Mouse (Mus musculus) bone marrow macrophage, adult 2 months (primary cell): ENCODE measurements around the gene Depdc7. TPM values are rescaled to one million over a fixed set of nuclear protein-coding genes. Genes with fewer than 3 reads are reported as not detected.

ENCODE experiments used
- H3K27ac ChIP-seq: 2 replicates; pipeline ENCODE4 v1.5.1; 2012; ENCODE audit warnings: low read depth, low read length; ENCODE audit not compliant: insufficient read depth
- H3K4me1 ChIP-seq: 2 replicates; pipeline ENCODE4 v1.6.1; 2012; ENCODE audit warnings: low read length; ENCODE audit not compliant: control insufficient read depth, insufficient read depth
- H3K4me3 ChIP-seq: 2 replicates; pipeline ENCODE4 v1.5.1; 2012; ENCODE audit warnings: mild to moderate bottlenecking, low read length, moderate library complexity; ENCODE audit not compliant: insufficient read depth
- CTCF ChIP-seq: IDR thresholded peaks from 2 replicates; pipeline ENCODE4 v1.5.1; 2012; ENCODE audit warnings: low read depth, mild to moderate bottlenecking, low read length, moderate library complexity
- POLR2A ChIP-seq: IDR thresholded peaks from 2 replicates; pipeline ENCODE4 v1.6.1; 2012; ENCODE audit warnings: mild to moderate bottlenecking, low read depth, low read length, borderline replicate concordance
- polyA plus RNA-seq: library from polyadenylated mRNA; stranded (reverse); fragments of >200 nt; gene quantifications from 2 replicates; pipeline ENCODE4 v1.2.4, GENCODE M21; 2012; ENCODE audit not compliant: missing spikeins, insufficient read depth, insufficient read length

Depdc7 gene
- polyA plus RNA-seq, 1 experiment, result 13.1 TPM

DNA sequence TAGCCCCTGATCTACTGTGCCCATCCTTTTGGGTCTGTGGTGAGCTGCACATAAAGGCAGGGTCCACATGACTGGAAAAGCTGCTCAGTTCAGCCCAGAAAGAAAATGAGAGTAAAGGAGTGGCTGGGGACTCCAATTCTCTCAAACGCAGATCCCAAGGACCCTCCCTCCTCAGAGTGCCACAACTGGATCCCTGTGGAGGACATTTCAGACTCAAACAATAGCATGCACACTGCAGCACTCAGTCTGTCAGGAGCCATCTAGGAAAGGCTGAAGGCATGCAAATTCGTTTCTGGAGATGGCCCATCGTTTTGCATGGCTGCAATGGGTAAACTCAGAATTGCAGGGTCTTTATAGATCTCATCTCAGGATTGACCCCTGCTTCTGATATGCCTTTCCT is 39.5 kb downstream of the Depdc7 start:
- Histone ChIP-seq H3K4me1 (peaks cover 4% of the 10 kb centered on the region), H3K4me3 (no peak overlapping the region), H3K27ac (no peak overlapping the region)
- no peak for TF ChIP-seq CTCF
- no peak for TF ChIP-seq POLR2A

DNA sequence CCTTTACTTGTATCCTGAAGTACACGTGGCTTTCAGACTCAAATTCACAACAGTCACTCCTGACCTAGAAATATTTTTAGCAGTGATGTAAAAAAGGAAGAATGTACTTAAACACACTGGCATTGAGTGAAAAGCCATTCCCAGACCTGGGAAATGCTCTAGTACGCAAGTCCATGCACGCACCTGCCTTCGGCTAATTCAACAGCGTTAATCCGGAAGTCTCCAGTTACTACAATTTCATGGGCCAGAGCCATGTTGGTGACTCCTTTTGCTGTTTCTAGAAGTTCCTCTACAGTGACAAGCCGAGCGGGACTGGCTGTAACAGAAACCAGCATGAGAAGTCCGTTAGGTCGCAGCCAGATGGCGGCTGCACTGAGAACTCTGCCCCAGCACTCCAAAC is 43.0 kb downstream of the Depdc7 start:
- no peak overlapping the region for H3K4me3 ChIP-seq
- no peaks in the 10 kb centered on the region for H3K4me1 ChIP-seq
- no peak overlapping the region for H3K27ac ChIP-seq
- TF ChIP-seq CTCF (no peak), POLR2A (no peak)

DNA sequence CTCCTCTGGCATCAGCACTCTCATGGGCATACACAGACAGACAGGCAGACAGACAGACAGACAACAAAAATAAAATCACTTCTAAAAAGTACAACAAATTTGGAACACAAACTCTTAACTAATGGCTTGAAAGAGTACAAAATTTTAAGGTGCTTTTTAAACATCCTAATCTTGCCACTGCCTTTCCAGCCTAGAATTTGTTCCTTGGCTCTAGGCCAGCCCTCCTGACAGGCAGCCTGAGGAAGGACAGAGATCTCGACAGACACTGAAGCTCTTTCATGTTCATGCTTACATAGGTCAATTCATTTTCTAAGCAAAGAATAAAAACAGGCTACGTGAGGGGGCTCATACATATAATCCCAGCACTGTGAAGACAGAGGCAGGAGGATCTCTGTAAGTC is 50.1 kb downstream of the Depdc7 start:
- Histone ChIP-seq H3K27ac (peak overlapping the region; percentile 69), H3K4me1 (peaks cover 37% of the 10 kb centered on the region), H3K4me3 (no peak overlapping the region)
- TF ChIP-seq CTCF (no peak), POLR2A (no peak)

DNA sequence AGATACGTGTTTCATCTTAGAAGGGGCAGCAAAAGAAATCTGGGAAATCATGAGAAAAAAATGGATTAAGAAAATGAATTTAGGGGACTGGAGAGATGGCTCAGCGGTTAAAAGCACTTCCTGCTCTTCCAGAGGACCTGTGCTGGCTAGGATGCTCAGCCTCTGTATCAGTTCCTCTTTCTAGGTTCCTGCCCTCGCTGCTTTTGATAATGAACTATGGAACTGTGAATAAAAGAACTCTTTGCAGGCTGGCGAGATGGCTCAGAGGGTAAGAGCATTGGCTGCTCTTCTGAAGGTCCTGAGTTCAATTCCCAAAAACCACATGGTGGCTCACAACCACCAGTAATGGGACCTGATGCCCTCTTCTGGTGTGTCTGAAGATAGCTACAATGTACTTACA is 52.0 kb downstream of the Depdc7 start:
- Histone ChIP-seq H3K4me3 (no peak overlapping the region), H3K27ac (no peak overlapping the region), H3K4me1 (peaks cover 41% of the 10 kb centered on the region)
- TF ChIP-seq CTCF, result no peak
- no peak for TF ChIP-seq POLR2A

DNA sequence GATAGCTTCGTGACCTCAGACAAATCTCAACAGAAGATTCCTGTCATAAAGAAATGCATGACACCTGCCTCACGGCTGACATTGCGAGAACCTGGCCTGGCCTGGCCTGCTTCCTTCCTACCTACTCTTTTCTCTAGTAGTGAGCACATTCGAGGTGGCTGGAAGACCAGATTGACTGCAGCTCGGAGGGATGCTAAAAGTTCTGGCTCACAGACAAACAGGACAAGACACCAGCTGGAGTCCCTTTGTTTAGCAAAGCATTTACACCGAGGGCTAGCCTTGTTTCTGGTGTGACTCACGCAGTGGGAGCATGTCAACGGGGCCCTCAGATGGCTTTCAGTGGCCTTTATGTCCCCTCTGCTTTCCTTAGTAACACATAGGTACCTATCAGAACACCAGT is 54.0 kb downstream of the Depdc7 start:
- no peak overlapping the region for H3K4me3 ChIP-seq
- no peak overlapping the region for H3K27ac ChIP-seq
- no peak for TF ChIP-seq POLR2A
- no peak for TF ChIP-seq CTCF
- peaks cover 41% of the 10 kb centered on the region for H3K4me1 ChIP-seq

DNA sequence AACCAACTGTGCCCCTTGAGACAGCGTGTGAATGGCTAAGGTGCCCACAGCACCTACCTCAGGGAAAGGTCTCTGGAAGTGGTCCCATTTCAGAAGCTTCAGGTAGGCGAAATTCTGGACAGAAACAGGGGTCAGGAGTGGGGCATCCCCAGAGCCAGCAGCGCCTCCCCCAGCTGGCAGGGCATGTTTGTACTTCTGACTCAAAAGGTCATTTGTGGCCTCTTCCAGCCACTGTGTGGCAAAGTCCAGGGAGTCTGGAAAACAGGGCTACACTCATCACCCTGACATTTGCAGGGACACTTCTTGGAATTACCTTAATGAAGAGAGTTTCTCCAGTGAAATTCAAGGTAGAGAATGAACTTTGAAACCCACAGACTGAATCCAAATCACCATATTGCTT is 54.4 kb downstream of the Depdc7 start:
- TF ChIP-seq CTCF (no peak), POLR2A (no peak)
- Histone ChIP-seq H3K4me3 (no peak overlapping the region), H3K4me1 (peaks cover 39% of the 10 kb centered on the region), H3K27ac (no peak overlapping the region)

DNA sequence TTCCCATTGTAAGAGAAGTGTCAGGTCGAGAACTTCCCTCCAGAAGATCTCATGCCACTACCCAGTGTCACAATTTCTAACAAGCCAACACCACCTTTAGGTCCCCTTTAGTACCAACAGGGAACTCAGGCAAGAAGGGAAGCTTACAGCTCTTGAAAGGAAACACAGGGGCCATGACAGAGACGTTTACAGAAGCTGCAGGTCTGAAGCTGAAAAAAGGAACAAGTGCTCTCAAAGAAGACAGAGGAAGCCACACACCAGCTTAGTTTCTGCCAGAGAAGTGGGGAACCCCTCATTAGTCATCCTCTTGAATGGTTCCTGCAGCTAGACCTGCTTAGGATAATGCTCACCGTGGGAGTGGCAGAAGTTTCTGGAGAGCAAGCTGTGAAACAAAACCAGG is 55.4 kb downstream of the Depdc7 start:
- H3K4me1 ChIP-seq, result peaks cover 32% of the 10 kb centered on the region

DNA sequence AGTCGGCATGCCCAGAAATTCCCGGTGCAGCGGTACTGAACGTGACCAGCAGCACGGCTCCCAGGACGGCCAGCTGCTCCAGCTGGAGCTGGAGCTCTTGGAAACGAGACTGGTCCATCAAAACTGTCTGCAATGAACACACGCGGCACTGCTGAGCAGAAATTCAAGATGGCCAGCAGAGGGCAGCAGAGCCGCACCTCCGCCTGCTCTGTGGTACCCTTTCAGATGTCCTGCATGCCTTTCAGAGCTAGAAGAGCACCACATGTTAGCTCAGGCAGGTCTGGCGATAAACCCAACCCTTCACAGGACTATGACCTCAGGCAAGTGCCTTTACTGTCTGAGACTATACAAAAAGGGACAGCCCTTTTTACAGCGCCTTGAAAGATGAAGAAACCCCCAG is 57.3 kb downstream of the Depdc7 start:
- H3K4me3 ChIP-seq, result no peak overlapping the region
- H3K27ac ChIP-seq, result no peak overlapping the region

More for the DNA sequence above, 55.4 kb downstream of the Depdc7 start:
- Histone ChIP-seq H3K27ac (peak overlapping the region; percentile 11; the same call in 1 of the 2 replicates), H3K4me3 (no peak overlapping the region)
- TF ChIP-seq POLR2A (no peak), CTCF (no peak)

DNA sequence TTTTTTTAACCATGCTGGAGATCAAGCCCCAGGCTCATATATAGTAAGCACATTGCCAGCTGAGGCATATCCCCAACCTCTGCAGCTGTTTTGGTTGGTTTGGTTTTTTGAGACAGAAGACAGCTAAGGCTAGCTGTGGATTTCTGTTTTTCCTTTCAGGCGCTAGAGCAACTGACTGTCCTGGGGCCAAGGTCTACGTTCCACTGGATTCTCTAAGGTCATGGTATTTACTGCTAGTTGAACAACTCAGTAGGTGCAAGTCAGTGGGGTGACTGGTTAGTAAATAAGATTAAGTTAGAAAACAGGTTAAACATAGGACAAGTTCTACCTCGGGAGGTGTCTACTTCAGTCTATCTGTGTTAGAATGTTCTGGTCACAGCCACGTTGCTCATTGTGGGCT is 57.9 kb downstream of the Depdc7 start:
- Histone ChIP-seq H3K27ac (no peak overlapping the region), H3K4me1 (peaks cover 13% of the 10 kb centered on the region), H3K4me3 (no peak overlapping the region)
- no peak for TF ChIP-seq CTCF
- no peak for TF ChIP-seq POLR2A

More for the DNA sequence above, 57.3 kb downstream of the Depdc7 start:
- TF ChIP-seq POLR2A (0 out of 2 replicates have a peak, but pooled peaks have one; percentile 23), CTCF (peak; percentile 90)
- peaks cover 19% of the 10 kb centered on the region for H3K4me1 ChIP-seq

DNA sequence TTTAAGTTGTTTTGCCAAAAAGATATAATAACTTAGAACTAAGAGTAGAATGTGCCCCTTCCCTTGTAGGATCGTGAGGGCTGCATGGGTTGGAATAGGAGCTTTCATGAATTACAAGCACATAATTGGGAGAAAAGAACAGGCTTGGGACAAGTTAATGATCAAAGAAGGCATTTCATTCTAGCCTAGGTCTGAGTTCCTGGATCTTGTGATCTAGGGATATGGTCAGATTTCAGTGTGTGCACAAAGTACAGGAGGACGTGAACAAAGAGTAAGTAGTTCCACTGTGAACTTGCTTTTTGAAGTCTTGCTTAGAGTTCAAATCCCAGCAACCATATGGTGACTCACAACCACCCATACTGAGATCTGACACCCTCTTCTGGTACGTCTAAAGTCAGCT is 65.4 kb downstream of the Depdc7 start:
- Histone ChIP-seq H3K4me1 (no peaks in the 10 kb centered on the region), H3K4me3 (no peak overlapping the region), H3K27ac (no peak overlapping the region)
- TF ChIP-seq POLR2A (no peak), CTCF (no peak)

Other genes with a start within 250 kb of the Depdc7 start
- gene Hipk3, start 248.4 kb downstream of the Depdc7 start, polyA plus RNA-seq, result 30.9 and 36.2 TPM in 2 replicates
- gene Cstf3, start 152.4 kb downstream of the Depdc7 start, polyA plus RNA-seq, result 20.0 and 24.0 TPM in 2 replicates
- 21.9 and 22.0 TPM in 2 replicates for gene Tcp11l1, start 30.7 kb downstream of the Depdc7 start, polyA plus RNA-seq
- not detected in 2 replicates for gene Pin1rt1, start 26.5 kb downstream of the Depdc7 start, polyA plus RNA-seq
- gene Qser1, start 73.9 kb upstream of the Depdc7 start, polyA plus RNA-seq, result 9.5 and 11.3 TPM in 2 replicates
- gene Prrg4, start 107.0 kb upstream of the Depdc7 start, polyA plus RNA-seq, result 0.47 and 0.84 TPM in 2 replicates
- 6.3 and 16.9 TPM in 2 replicates for gene Ccdc73, start 124.9 kb upstream of the Depdc7 start, polyA plus RNA-seq